ENCODE assay signal across 13 mouse cellular contexts in the genomic region with DNA sequence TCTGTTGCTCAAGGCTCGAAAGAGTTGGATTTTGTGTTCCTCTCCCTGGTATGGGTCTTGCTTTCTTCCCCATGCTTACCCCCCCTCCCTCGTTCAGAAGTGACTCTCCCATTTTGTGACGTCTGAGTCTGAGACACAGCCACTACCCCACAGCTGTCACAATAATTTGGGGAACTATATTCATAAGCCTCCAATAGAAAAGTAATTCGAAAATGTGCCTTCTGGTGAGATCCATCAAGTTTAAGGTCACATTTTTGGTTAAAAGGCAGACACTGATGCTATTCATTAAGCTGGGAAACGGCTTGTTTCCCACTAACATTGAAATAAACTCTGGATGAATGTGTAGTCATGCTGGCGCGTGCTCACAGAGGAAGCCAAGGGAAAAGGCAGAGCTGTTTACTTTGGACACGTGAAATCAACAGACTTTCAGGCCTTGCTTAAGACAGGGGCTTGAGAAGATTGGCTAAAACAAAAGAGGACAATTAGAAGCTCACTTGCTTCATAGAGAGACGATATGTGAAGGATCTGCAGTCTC.
A peak's percentile ranks its signal among the peaks of the same experiment; 100 is the strongest.
DNase-seq lines count a peak whose midpoint lies in the region; ATAC-seq lines count a peak whose summit lies in the region.
"Had no signal": no experiment of that assay in that cellular context is flagged by ENCODE, and none has a peak within 500 bp of the region (broad histone marks: within the 10 kb centered on the region; RNA-seq: fewer than 3 reads in every experiment).

No protein-coding gene starts in this region.

- no peak overlapping the region for H3K4me3 ChIP-seq in forebrain, embryonic 15.5 days
- H3K4me3 ChIP-seq: forebrain, embryonic 10.5 days; hindbrain, embryonic 13.5 days had no signal

- H3K9ac ChIP-seq in forebrain, embryonic 15.5 days (replicated peaks), result no peak overlapping the region
- H3K9ac ChIP-seq: hindbrain, embryonic 13.5 days had no signal

- peaks cover 9% of the 10 kb centered on the region; the same call in 1 of the 2 replicates for H3K27me3 ChIP-seq in forebrain, embryonic 15.5 days
- H3K27me3 ChIP-seq: Patski had no signal

- no peak overlapping the region for H3K4me2 ChIP-seq in forebrain, embryonic 15.5 days (replicated peaks)
- H3K4me2 ChIP-seq: hindbrain, embryonic 13.5 days had no signal

- DNase-seq in heart, adult 9 months (ENCODE audit: low spot score in 2 of 2), result peak; percentile 51 to 63
- no peak for DNase-seq in heart, postnatal 4 days
- peak; percentile 25 for DNase-seq in urinary bladder, postnatal 14 days (ENCODE audit: low spot score)
- no peak for DNase-seq in urinary bladder, adult 2 months (ENCODE audit: low spot score)
- peak; percentile 49 for DNase-seq in kidney, postnatal 10 days
- DNase-seq in thymus, postnatal 36 days, result no peak
- DNase-seq: adrenal gland, postnatal 10 days; spleen, adult 18-20 months had no signal

- H3K9me3 ChIP-seq in forebrain, embryonic 15.5 days, result no peaks in the 10 kb centered on the region
- H3K9me3 ChIP-seq: forebrain, embryonic 10.5 days; hindbrain, embryonic 13.5 days had no signal

- H3K36me3 ChIP-seq in forebrain, embryonic 15.5 days, result no peaks in the 10 kb centered on the region
- H3K36me3 ChIP-seq: forebrain, embryonic 10.5 days; hindbrain, embryonic 13.5 days had no signal

- 63% methylated on average over 9 of the region's 9 CpGs for WGBS in forebrain, embryonic 15.5 days

- peaks cover 7% of the 10 kb centered on the region for H3K4me1 ChIP-seq in forebrain, embryonic 15.5 days

- no peak overlapping the region for H3K27ac ChIP-seq in forebrain, embryonic 15.5 days (replicated peaks)
- H3K27ac ChIP-seq: forebrain, embryonic 10.5 days; hindbrain, embryonic 13.5 days had no signal

- no peak for ATAC-seq in forebrain, embryonic 15.5 days (replicated peaks)
- ATAC-seq: CD4-positive, CD25-positive, alpha-beta regulatory T cell, adult 4 months; Patski had no signal

Comparison
In these comparisons a context has a peak if more than half of its experiments do, and no peak if none do; other contexts are left out.
1. DNase-seq: peak in heart, adult 9 months (2 of 2), urinary bladder, postnatal 14 days (single experiment) and kidney, postnatal 10 days (single experiment); none in heart, postnatal 4 days (single experiment), urinary bladder, adult 2 months (single experiment) and thymus, postnatal 36 days (0 of 2).